Mouse (Mus musculus) forebrain, embryonic 11.5 days (tissue): ENCODE data around the gene Atad2b. TPM values are rescaled to one million over a fixed set of nuclear protein-coding genes. Genes with fewer than 3 reads are reported as not detected.

Experiments
- ATAC-seq: fragments of 200-750 bp; cut with Nextera tagmentation; replicated peaks from 2 replicates; pipeline ENCODE4 v1.8.0; 2017; ENCODE audit warnings: moderate TSS enrichment; ENCODE audit not compliant: low FRiP score
- DNase-seq: peaks from one replicate; pipeline ENCODE4 v3.0.0-alpha.2; 2017; ENCODE audit warnings: low spot score
- H3K27ac ChIP-seq: fragments of 300-500 bp; sonication (generic); 2 replicates; pipeline ENCODE4 v1.5.1; 2014; ENCODE audit warnings: low read depth, low read length
- H3K27me3 ChIP-seq: fragments of 300-500 bp; sonication (generic); 2 replicates; pipeline ENCODE4 v1.6.1; 2014; ENCODE audit warnings: mild to moderate bottlenecking, low read length, mixed read lengths; ENCODE audit not compliant: control insufficient read depth, insufficient read depth
- H3K36me3 ChIP-seq: fragments of 300-500 bp; sonication (generic); 2 replicates; pipeline ENCODE4 v1.6.1; 2014; ENCODE audit warnings: mild to moderate bottlenecking, low read length, moderate library complexity, mixed read lengths; ENCODE audit not compliant: control insufficient read depth, insufficient read depth
- H3K4me1 ChIP-seq: fragments of 300-500 bp; sonication (generic); replicated peaks from 2 replicates; pipeline ENCODE4 v1.6.1; 2014; ENCODE audit warnings: low read length, mixed read lengths; ENCODE audit not compliant: control insufficient read depth, insufficient read depth
- H3K4me2 ChIP-seq: fragments of 300-500 bp; sonication (generic); 2 replicates; pipeline ENCODE4 v1.6.1; 2014; ENCODE audit warnings: low read depth, mild to moderate bottlenecking, low read length, moderate library complexity, mixed read lengths; ENCODE audit not compliant: severe bottlenecking
- H3K4me3 ChIP-seq: fragments of 300-500 bp; sonication (generic); 2 replicates; pipeline ENCODE4 v1.5.1; 2014; ENCODE audit warnings: low read depth, low read length
- H3K9ac ChIP-seq: fragments of 300-500 bp; sonication (generic); 2 replicates; pipeline ENCODE4 v1.6.1; 2014; ENCODE audit warnings: low read length
- H3K9me3 ChIP-seq: fragments of 300-500 bp; sonication (generic); 2 replicates; pipeline ENCODE4 v1.6.1; 2016; ENCODE audit warnings: low read length, mixed read lengths; ENCODE audit not compliant: control insufficient read depth
- WGBS: fragments of 180-500 bp; shearing (Covaris S2); extraction: QIAGEN DNeasy Blood & Tissue Kit; methylation state at CpG from one replicate; pipeline ENCODE4 v1.1.7; 2014; 5-methylcytosine and 5-hydroxymethylcytosine counted together
- polyA plus RNA-seq: library from polyadenylated mRNA; unstranded; fragments of >200 nt; fragmentation: Nextera tagmentation; extraction: Ambion mirVana; gene quantifications from 2 replicates; pipeline ENCODE4 v1.2.1, GENCODE M21; 2014

The Atad2b gene
- polyA plus RNA-seq, 1 experiment from 2014 or later = 22.8 TPM

GRCm38 (mm10) chr12:4917805-4918591 lies 845 bp downstream of the Atad2b start:
- no peaks in the 10 kb centered on the region for H3K36me3 ChIP-seq
- H3K4me3 ChIP-seq = peak overlapping the region; percentile 75
- no peaks in the 10 kb centered on the region for H3K27me3 ChIP-seq
- peak overlapping the region; percentile 72 for H3K4me2 ChIP-seq
- peak overlapping the region; percentile 94 for H3K27ac ChIP-seq
- no peaks in the 10 kb centered on the region for H3K9me3 ChIP-seq
- H3K4me1 ChIP-seq = 0 out of 2 replicates have a peak, but pooled peaks cover 2% of the 10 kb centered on the region
- WGBS = under 1% methylated on average over 48 of the region's 48 CpGs
- DNase-seq (peak; percentile 82), ATAC-seq (peak; percentile 69)
- peak overlapping the region; percentile 99 for H3K9ac ChIP-seq

GRCm38 (mm10) chr12:4928197-4928596 lies 11.0 kb downstream of the Atad2b start:
- WGBS = 94% methylated on average over 2 of the region's 2 CpGs

GRCm38 (mm10) chr12:4930820-4931548 lies 13.8 kb downstream of the Atad2b start:
- 93% methylated on average over 3 of the region's 3 CpGs for WGBS
- no peaks in the 10 kb centered on the region for H3K9me3 ChIP-seq
- no peak overlapping the region for H3K27ac ChIP-seq
- ATAC-seq (no peak), DNase-seq (no peak)
- no peak overlapping the region for H3K9ac ChIP-seq
- H3K4me2 ChIP-seq = no peak overlapping the region
- no peaks in the 10 kb centered on the region for H3K36me3 ChIP-seq
- no peaks in the 10 kb centered on the region for H3K4me1 ChIP-seq
- H3K27me3 ChIP-seq = no peaks in the 10 kb centered on the region
- H3K4me3 ChIP-seq = no peak overlapping the region

More at GRCm38 (mm10) chr12:4928197-4928596, 11.0 kb downstream of the Atad2b start:
- DNase-seq (no peak), ATAC-seq (no peak)
- no peaks in the 10 kb centered on the region for H3K36me3 ChIP-seq
- no peaks in the 10 kb centered on the region for H3K27me3 ChIP-seq
- no peaks in the 10 kb centered on the region for H3K9me3 ChIP-seq
- H3K27ac ChIP-seq = no peak overlapping the region
- no peak overlapping the region for H3K4me2 ChIP-seq
- no peaks in the 10 kb centered on the region for H3K4me1 ChIP-seq
- no peak overlapping the region for H3K4me3 ChIP-seq
- no peak overlapping the region for H3K9ac ChIP-seq

- peaks cover 5% of the 10 kb centered on the region; the same call in 1 of the 2 replicates for H3K36me3 ChIP-seq
These were observed 35.1 kb downstream of the Atad2b start for GRCm38 (mm10) chr12:4952272-4952671.

GRCm38 (mm10) chr12:4953156-4953555 lies 36.0 kb downstream of the Atad2b start:
- DNase-seq = no peak
- no peak overlapping the region for H3K4me3 ChIP-seq
- H3K9ac ChIP-seq = no peak overlapping the region
- 92% methylated on average over 4 of the region's 4 CpGs for WGBS
- H3K9me3 ChIP-seq = no peaks in the 10 kb centered on the region
- no peaks in the 10 kb centered on the region for H3K27me3 ChIP-seq
- no peak overlapping the region for H3K27ac ChIP-seq
- no peak for ATAC-seq
- no peaks in the 10 kb centered on the region for H3K4me1 ChIP-seq
- H3K36me3 ChIP-seq = peaks cover 5% of the 10 kb centered on the region; the same call in 1 of the 2 replicates
- H3K4me2 ChIP-seq = no peak overlapping the region

More at GRCm38 (mm10) chr12:4952272-4952671, 35.1 kb downstream of the Atad2b start:
- no peaks in the 10 kb centered on the region for H3K27me3 ChIP-seq
- no peaks in the 10 kb centered on the region for H3K9me3 ChIP-seq
- no peak overlapping the region for H3K27ac ChIP-seq
- no peaks in the 10 kb centered on the region for H3K4me1 ChIP-seq
- no peak overlapping the region for H3K4me3 ChIP-seq
- DNase-seq (no peak), ATAC-seq (no peak)
- H3K9ac ChIP-seq = no peak overlapping the region
- H3K4me2 ChIP-seq = no peak overlapping the region
- 98% methylated on average over 1 of the region's 1 CpGs for WGBS

GRCm38 (mm10) chr12:4972939-4973338 lies 55.8 kb downstream of the Atad2b start:
- 29% methylated on average over 1 of the region's 1 CpGs for WGBS

GRCm38 (mm10) chr12:4978324-4978723 lies 61.2 kb downstream of the Atad2b start:
- WGBS = 97% methylated on average over 6 of the region's 6 CpGs
- H3K36me3 ChIP-seq = peaks cover 5% of the 10 kb centered on the region; the same call in 1 of the 2 replicates
- no peak overlapping the region for H3K4me3 ChIP-seq
- H3K27me3 ChIP-seq = no peaks in the 10 kb centered on the region
- ATAC-seq = no peak
- no peaks in the 10 kb centered on the region for H3K4me1 ChIP-seq
- H3K27ac ChIP-seq = no peak overlapping the region
- no peaks in the 10 kb centered on the region for H3K9me3 ChIP-seq
- H3K9ac ChIP-seq = no peak overlapping the region
- no peak for DNase-seq
- no peak overlapping the region for H3K4me2 ChIP-seq

More at GRCm38 (mm10) chr12:4972939-4973338, 55.8 kb downstream of the Atad2b start:
- H3K36me3 ChIP-seq = peaks cover 5% of the 10 kb centered on the region; the same call in 1 of the 2 replicates
- H3K4me1 ChIP-seq = no peaks in the 10 kb centered on the region
- DNase-seq = peak; percentile 69
- no peak overlapping the region for H3K9ac ChIP-seq
- no peak for ATAC-seq
- no peaks in the 10 kb centered on the region for H3K27me3 ChIP-seq
- no peaks in the 10 kb centered on the region for H3K9me3 ChIP-seq
- no peak overlapping the region for H3K4me3 ChIP-seq
- no peak overlapping the region for H3K4me2 ChIP-seq
- H3K27ac ChIP-seq = no peak overlapping the region

- H3K4me1 ChIP-seq = no peaks in the 10 kb centered on the region
- no peaks in the 10 kb centered on the region for H3K9me3 ChIP-seq
- no peak for ATAC-seq
- no peak overlapping the region for H3K4me2 ChIP-seq
- H3K27me3 ChIP-seq = no peaks in the 10 kb centered on the region
- no peak for DNase-seq
- H3K4me3 ChIP-seq = no peak overlapping the region
- H3K27ac ChIP-seq = no peak overlapping the region
- H3K9ac ChIP-seq = no peak overlapping the region
- no peaks in the 10 kb centered on the region for H3K36me3 ChIP-seq
These were observed 79.8 kb downstream of the Atad2b start for GRCm38 (mm10) chr12:4996981-4997380.
